Mouse (Mus musculus) kidney, embryonic 16.5 days (tissue): ENCODE measurements at regions not wholly inside any gene's neighbourhood (a gene's known extent, or its start where the extent isn't known, plus 50 kb on each side); places are given as distances from the start of the nearest gene placed in this dataset.
A peak's percentile ranks its signal among the peaks of the same experiment; 100 is the strongest.

Experiments used
- ATAC-seq: fragments of 200-750 bp; cut with Nextera tagmentation; 2 replicates; pipeline ENCODE4 v1.8.0; 2017; ENCODE audit warnings: moderate TSS enrichment; ENCODE audit not compliant: low FRiP score, low TSS enrichment
- H3K27ac ChIP-seq: fragments of 300-500 bp; sonication (generic); 2 replicates; pipeline ENCODE4 v1.5.1; 2014; ENCODE audit warnings: low read length
- H3K27me3 ChIP-seq: fragments of 300-500 bp; sonication (generic); 2 replicates; pipeline ENCODE4 v1.6.1; 2014; ENCODE audit warnings: low read length, control low read depth, mixed read lengths; ENCODE audit not compliant: insufficient read depth
- H3K36me3 ChIP-seq: fragments of 300-500 bp; sonication (generic); 2 replicates; pipeline ENCODE4 v1.6.1; 2014; ENCODE audit warnings: low read length, control low read depth, mixed read lengths; ENCODE audit not compliant: insufficient read depth
- H3K4me1 ChIP-seq: fragments of 300-500 bp; sonication (generic); 2 replicates; pipeline ENCODE4 v1.6.1; 2014; ENCODE audit warnings: low read length, control low read depth, mixed read lengths; ENCODE audit not compliant: insufficient read depth
- H3K4me2 ChIP-seq: fragments of 300-500 bp; sonication (generic); replicated peaks from 2 replicates; pipeline ENCODE4 v1.6.1; 2014; ENCODE audit warnings: low read depth, low read length
- H3K4me3 ChIP-seq: fragments of 300-500 bp; sonication (generic); 2 replicates; pipeline ENCODE4 v1.5.1; 2014; ENCODE audit warnings: mild to moderate bottlenecking, low read length
- H3K9ac ChIP-seq: fragments of 300-500 bp; sonication (generic); replicated peaks from 2 replicates; pipeline ENCODE4 v1.6.1; 2014; ENCODE audit warnings: low read length
- H3K9me3 ChIP-seq: fragments of 300-500 bp; sonication (generic); 2 replicates; pipeline ENCODE4 v1.6.1; 2016; ENCODE audit warnings: low read length, control low read depth
- WGBS: fragments of 180-500 bp; shearing (Covaris S2); extraction: QIAGEN DNeasy Blood & Tissue Kit; methylation state at CpG from one replicate; pipeline ENCODE4 v1.1.7; 2014; 5-methylcytosine and 5-hydroxymethylcytosine counted together

DNA sequence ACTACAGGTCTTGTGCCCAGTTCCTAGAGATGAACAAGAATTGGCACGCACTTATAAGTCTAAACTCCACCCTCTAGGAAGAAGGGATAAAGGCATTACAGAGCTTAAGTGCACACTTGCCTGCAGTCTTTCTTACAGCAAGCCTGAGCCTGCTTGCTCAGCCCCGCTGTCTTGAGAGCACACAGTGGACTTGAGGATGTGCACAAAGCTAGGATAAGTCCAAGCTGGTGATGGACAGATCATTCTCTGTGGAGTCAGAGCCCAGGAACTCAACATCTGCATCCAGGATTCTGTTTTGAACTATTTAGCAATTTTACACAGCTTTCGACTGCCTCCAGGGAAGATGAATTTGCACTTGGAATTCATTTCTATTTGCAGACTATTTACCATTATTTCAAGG, 452.8 kb upstream of the Id2 start:
- Histone ChIP-seq H3K36me3 (no peaks in the 10 kb centered on the region), H3K27me3 (no peaks in the 10 kb centered on the region), H3K27ac (no peak overlapping the region), H3K9ac (no peak overlapping the region), H3K4me1 (no peaks in the 10 kb centered on the region), H3K4me2 (no peak overlapping the region), H3K9me3 (no peaks in the 10 kb centered on the region), H3K4me3 (no peak overlapping the region)
- no peak for ATAC-seq
- 92% methylated on average over 3 of the region's 3 CpGs for WGBS

DNA sequence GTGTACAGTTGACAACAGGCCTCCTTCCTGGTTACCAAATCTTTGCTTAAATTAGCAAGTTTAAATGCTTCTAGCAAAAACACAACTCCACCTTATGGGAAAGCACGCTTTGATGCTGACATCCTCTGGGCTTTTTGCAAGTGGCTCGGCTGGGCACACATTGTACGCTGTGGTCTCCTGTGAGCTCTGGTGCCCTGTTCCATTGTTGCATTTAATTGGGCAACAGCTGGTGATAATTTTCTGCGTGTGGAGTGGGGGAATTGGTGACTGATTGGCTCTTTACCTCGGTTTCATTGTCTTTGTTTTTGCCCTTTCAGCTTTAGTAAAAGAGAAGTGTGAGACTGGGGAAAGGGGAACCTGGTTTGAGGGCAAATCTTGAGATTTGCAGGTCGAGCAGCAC, 447.3 kb upstream of the Id2 start:
- no peaks in the 10 kb centered on the region for H3K27me3 ChIP-seq
- no peaks in the 10 kb centered on the region for H3K36me3 ChIP-seq
- no peak overlapping the region for H3K27ac ChIP-seq
- no peaks in the 10 kb centered on the region for H3K9me3 ChIP-seq
- WGBS, result 79% methylated on average over 6 of the region's 6 CpGs
- H3K4me1 ChIP-seq, result no peaks in the 10 kb centered on the region
- no peak for ATAC-seq
- H3K4me2 ChIP-seq, result no peak overlapping the region
- no peak overlapping the region for H3K9ac ChIP-seq
- no peak overlapping the region for H3K4me3 ChIP-seq

GRCm38 (mm10) chr12:25534620-25534950, 437.6 kb upstream of the Id2 start:
- Histone ChIP-seq H3K9ac (no peak overlapping the region), H3K4me2 (no peak overlapping the region), H3K27ac (peak overlapping the region; percentile 10; the same call in 1 of the 2 replicates), H3K36me3 (no peaks in the 10 kb centered on the region), H3K9me3 (no peaks in the 10 kb centered on the region), H3K4me3 (no peak overlapping the region), H3K27me3 (no peaks in the 10 kb centered on the region), H3K4me1 (peaks cover 14% of the 10 kb centered on the region)
- WGBS, result 17% methylated on average over 5 of the region's 5 CpGs
- ATAC-seq, result peak; percentile 74

- H3K4me1 ChIP-seq, result peaks cover 14% of the 10 kb centered on the region
- no peaks in the 10 kb centered on the region for H3K36me3 ChIP-seq
- no peaks in the 10 kb centered on the region for H3K9me3 ChIP-seq
- no peak overlapping the region for H3K4me3 ChIP-seq
- H3K4me2 ChIP-seq, result no peak overlapping the region
- H3K27ac ChIP-seq, result peak overlapping the region; percentile 74; the same call in 1 of the 2 replicates
- H3K27me3 ChIP-seq, result no peaks in the 10 kb centered on the region
- no peak overlapping the region for H3K9ac ChIP-seq
- 17% methylated on average over 10 of the region's 10 CpGs for WGBS
- ATAC-seq, result peak; percentile 93
Observed at GRCm38 (mm10) chr12:25533709-25534619, 437.0 kb upstream of the Id2 start.

GRCm38 (mm10) chr12:25530483-25530882, 433.5 kb upstream of the Id2 start:
- no peak overlapping the region for H3K4me3 ChIP-seq

GRCm38 (mm10) chr12:25529537-25529936, 432.6 kb upstream of the Id2 start:
- Histone ChIP-seq H3K9ac (no peak overlapping the region), H3K4me1 (peaks cover 14% of the 10 kb centered on the region), H3K27me3 (no peaks in the 10 kb centered on the region), H3K36me3 (no peaks in the 10 kb centered on the region), H3K4me3 (no peak overlapping the region), H3K9me3 (no peaks in the 10 kb centered on the region), H3K4me2 (no peak overlapping the region), H3K27ac (no peak overlapping the region)
- no peak for ATAC-seq
- 65% methylated on average over 3 of the region's 3 CpGs for WGBS

More at GRCm38 (mm10) chr12:25530483-25530882, 433.5 kb upstream of the Id2 start:
- Histone ChIP-seq H3K4me1 (peaks cover 14% of the 10 kb centered on the region), H3K36me3 (no peaks in the 10 kb centered on the region), H3K9ac (no peak overlapping the region), H3K9me3 (no peaks in the 10 kb centered on the region), H3K27me3 (no peaks in the 10 kb centered on the region), H3K4me2 (no peak overlapping the region), H3K27ac (no peak overlapping the region)
- no peak for ATAC-seq
- 81% methylated on average over 3 of the region's 3 CpGs for WGBS

DNA sequence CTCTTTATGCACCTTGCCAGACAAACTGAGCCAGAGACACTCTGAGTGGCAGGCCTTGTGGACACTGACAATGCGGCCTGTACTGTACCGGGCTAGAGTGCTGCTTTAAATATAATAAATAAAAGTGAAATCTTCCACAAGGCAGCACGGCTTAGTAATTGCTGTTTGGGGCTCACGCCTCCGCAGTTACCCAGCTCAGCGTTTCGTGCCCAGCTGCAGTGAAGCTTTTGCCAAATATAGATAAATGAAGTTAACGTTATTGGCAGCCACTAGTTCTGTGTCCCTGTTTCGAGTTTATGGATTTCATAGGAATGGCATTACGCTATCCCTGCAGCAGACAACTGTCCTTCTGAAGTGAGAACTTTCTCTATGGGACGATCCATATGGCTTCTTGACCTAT, 429.7 kb upstream of the Id2 start:
- H3K27me3 ChIP-seq, result no peaks in the 10 kb centered on the region
- no peaks in the 10 kb centered on the region for H3K36me3 ChIP-seq
- no peak overlapping the region for H3K27ac ChIP-seq
- no peaks in the 10 kb centered on the region for H3K4me1 ChIP-seq
- H3K9me3 ChIP-seq, result no peaks in the 10 kb centered on the region
- no peak overlapping the region for H3K4me2 ChIP-seq
- ATAC-seq, result no peak
- no peak overlapping the region for H3K4me3 ChIP-seq
- H3K9ac ChIP-seq, result no peak overlapping the region
- 87% methylated on average over 11 of the region's 11 CpGs for WGBS

GRCm38 (mm10) chr12:25516738-25517137, 419.8 kb upstream of the Id2 start:
- H3K4me1 ChIP-seq, result no peaks in the 10 kb centered on the region
- no peaks in the 10 kb centered on the region for H3K36me3 ChIP-seq
- no peak overlapping the region for H3K27ac ChIP-seq
- H3K4me3 ChIP-seq, result no peak overlapping the region
- no peak for ATAC-seq
- no peaks in the 10 kb centered on the region for H3K27me3 ChIP-seq
- no peak overlapping the region for H3K4me2 ChIP-seq
- WGBS, result 83% methylated on average over 2 of the region's 2 CpGs
- no peak overlapping the region for H3K9ac ChIP-seq
- H3K9me3 ChIP-seq, result no peaks in the 10 kb centered on the region

- Histone ChIP-seq H3K9me3 (no peaks in the 10 kb centered on the region), H3K4me3 (no peak overlapping the region), H3K9ac (no peak overlapping the region), H3K4me2 (no peak overlapping the region), H3K27ac (no peak overlapping the region), H3K4me1 (no peaks in the 10 kb centered on the region), H3K27me3 (no peaks in the 10 kb centered on the region), H3K36me3 (no peaks in the 10 kb centered on the region)
- no peak for ATAC-seq
Observed at GRCm38 (mm10) chr12:25513679-25514078, 416.7 kb upstream of the Id2 start.

GRCm38 (mm10) chr12:25509666-25510065, 412.7 kb upstream of the Id2 start:
- WGBS, result 89% methylated on average over 4 of the region's 4 CpGs
- Histone ChIP-seq H3K4me1 (no peaks in the 10 kb centered on the region), H3K27ac (no peak overlapping the region), H3K4me3 (no peak overlapping the region), H3K27me3 (no peaks in the 10 kb centered on the region), H3K9me3 (peaks cover 12% of the 10 kb centered on the region), H3K9ac (no peak overlapping the region), H3K4me2 (no peak overlapping the region), H3K36me3 (no peaks in the 10 kb centered on the region)
- no peak for ATAC-seq
